Mouse (Mus musculus) embryo, embryonic 9.5 days (tissue): ENCODE measurements around the gene Zcchc10.
A peak's percentile ranks its signal among the peaks of the same experiment; 100 is the strongest.
"Not testable (repeated sequence)": the region's sequence is repeated elsewhere in the genome, so short reads cannot be mapped to it uniquely, and the experiment has no call there.

Source experiments
- DNase-seq: peaks from one replicate; pipeline ENCODE4 v3.0.0-alpha.2; 2017; ENCODE audit errors: extremely low spot score

Zcchc10 gene

GRCm38 (mm10) chr11:53316996-53317395 is 7.5 kb upstream of the Zcchc10 start:
- no peak for DNase-seq

- DNase-seq = no peak
Observed at GRCm38 (mm10) chr11:53318041-53318440, 6.4 kb upstream of the Zcchc10 start.

- not testable (repeated sequence) for DNase-seq
Observed at GRCm38 (mm10) chr11:53318568-53318967, 5.9 kb upstream of the Zcchc10 start.

GRCm38 (mm10) chr11:53319867-53320266 is 4.6 kb upstream of the Zcchc10 start:
- not testable (repeated sequence) for DNase-seq

- no peak for DNase-seq
Observed at GRCm38 (mm10) chr11:53330325-53330724, 5.8 kb downstream of the Zcchc10 start.

GRCm38 (mm10) chr11:53331121-53331520 is 6.6 kb downstream of the Zcchc10 start:
- DNase-seq = no peak

- no peak for DNase-seq
Observed at GRCm38 (mm10) chr11:53332076-53332680, 7.7 kb downstream of the Zcchc10 start.

GRCm38 (mm10) chr11:53335505-53336181 is 11.2 kb downstream of the Zcchc10 start:
- no peak for DNase-seq

- no peak for DNase-seq
Observed at GRCm38 (mm10) chr11:53336182-53336571, 11.7 kb downstream of the Zcchc10 start.

- no peak for DNase-seq
Observed at GRCm38 (mm10) chr11:53336924-53337323, 12.4 kb downstream of the Zcchc10 start.

GRCm38 (mm10) chr11:53337684-53338083 is 13.2 kb downstream of the Zcchc10 start:
- no peak for DNase-seq

GRCm38 (mm10) chr11:53341019-53341418 is 16.5 kb downstream of the Zcchc10 start:
- DNase-seq = not testable (repeated sequence)

GRCm38 (mm10) chr11:53342711-53343110 is 18.2 kb downstream of the Zcchc10 start:
- no peak for DNase-seq

- peak; percentile 7 for DNase-seq
Observed at GRCm38 (mm10) chr11:53345328-53345727, 20.8 kb downstream of the Zcchc10 start.

- DNase-seq = peak; percentile 9
Observed at GRCm38 (mm10) chr11:53345738-53346137, 21.3 kb downstream of the Zcchc10 start.

- DNase-seq = peak; percentile 87
Observed at GRCm38 (mm10) chr11:53350291-53351223, 26.1 kb downstream of the Zcchc10 start, which contains the start of gene Aff4. Aff4 (plus strand) TSS chr11:53350833.

- peak; percentile 83 for DNase-seq
Observed at GRCm38 (mm10) chr11:53351224-53351942, 26.9 kb downstream of the Zcchc10 start.

- no peak for DNase-seq
Observed at GRCm38 (mm10) chr11:53351943-53352590, 27.6 kb downstream of the Zcchc10 start.

- DNase-seq = no peak
Observed at GRCm38 (mm10) chr11:53358504-53359155, 34.2 kb downstream of the Zcchc10 start.

GRCm38 (mm10) chr11:53367032-53367431 is 42.6 kb downstream of the Zcchc10 start:
- no peak for DNase-seq

- no peak for DNase-seq
Observed at GRCm38 (mm10) chr11:53378918-53379317, 54.4 kb downstream of the Zcchc10 start.
